Mouse (Mus musculus) liver, embryonic 11.5 days (tissue): ENCODE data around the gene Ppp1r13l. TPM values are rescaled to one million over a fixed set of nuclear protein-coding genes. Genes with fewer than 3 reads are reported as not detected.

Experiments
- ATAC-seq: fragments of 200-750 bp; cut with Nextera tagmentation; replicated peaks from 2 replicates; pipeline ENCODE4 v1.8.0; 2017; ENCODE audit warnings: moderate number of reproducible peaks, mild to moderate bottlenecking, moderate TSS enrichment, moderate library complexity; ENCODE audit not compliant: low FRiP score
- DNase-seq: peaks from one replicate; pipeline ENCODE4 v3.0.0-alpha.2; 2017; ENCODE audit warnings: low spot score
- H3K27ac ChIP-seq: fragments of 300-500 bp; sonication (generic); 2 replicates; pipeline ENCODE4 v1.5.1; 2014; ENCODE audit warnings: mild to moderate bottlenecking, low read depth, low read length, control low read depth
- H3K27me3 ChIP-seq: fragments of 300-500 bp; sonication (generic); replicated peaks from 2 replicates; pipeline ENCODE4 v1.6.1; 2014; ENCODE audit warnings: low read length, mixed read lengths; ENCODE audit not compliant: control insufficient read depth, insufficient read depth
- H3K36me3 ChIP-seq: fragments of 300-500 bp; sonication (generic); 2 replicates; pipeline ENCODE4 v1.6.1; 2014; ENCODE audit warnings: mild to moderate bottlenecking, low read length, moderate library complexity, mixed read lengths; ENCODE audit not compliant: control insufficient read depth, insufficient read depth
- H3K4me1 ChIP-seq: fragments of 300-500 bp; sonication (generic); replicated peaks from 2 replicates; pipeline ENCODE4 v1.6.1; 2014; ENCODE audit warnings: low read length, mixed read lengths; ENCODE audit not compliant: control insufficient read depth, insufficient read depth
- H3K4me2 ChIP-seq: fragments of 300-500 bp; sonication (generic); 2 replicates; pipeline ENCODE4 v1.6.1; 2014; ENCODE audit warnings: mild to moderate bottlenecking, control low read depth, moderate library complexity
- H3K4me3 ChIP-seq: fragments of 300-500 bp; sonication (generic); 2 replicates; pipeline ENCODE4 v1.5.1; 2014; ENCODE audit warnings: low read depth, low read length, control low read depth
- H3K9ac ChIP-seq: fragments of 300-500 bp; sonication (generic); 2 replicates; pipeline ENCODE4 v1.6.1; 2014; ENCODE audit warnings: low read depth, low read length, control low read depth
- H3K9me3 ChIP-seq: fragments of 300-500 bp; sonication (generic); 2 replicates; pipeline ENCODE4 v1.6.1; 2016; ENCODE audit warnings: low read length, inconsistent platforms, mixed read lengths; ENCODE audit not compliant: control insufficient read depth
- WGBS: fragments of 180-500 bp; shearing (Covaris S2); extraction: QIAGEN DNeasy Blood & Tissue Kit; methylation state at CpG from one replicate; pipeline ENCODE4 v1.1.7; 2014; 5-methylcytosine and 5-hydroxymethylcytosine counted together
- polyA plus RNA-seq: library from polyadenylated mRNA; unstranded; fragments of >200 nt; fragmentation: Nextera tagmentation; extraction: Ambion mirVana; gene quantifications from 2 replicates; pipeline ENCODE4 v1.2.1, GENCODE M21; 2014

Gene Ppp1r13l
- polyA plus RNA-seq, 1 experiment from 2014 or later, result 3.9 TPM

- H3K27me3 ChIP-seq, result peaks cover 6% of the 10 kb centered on the region
- H3K4me2 ChIP-seq, result no peak overlapping the region
- no peak overlapping the region for H3K4me3 ChIP-seq
- DNase-seq, result no peak
- H3K4me1 ChIP-seq, result peaks cover 30% of the 10 kb centered on the region
- H3K36me3 ChIP-seq, result no peaks in the 10 kb centered on the region
- H3K9me3 ChIP-seq, result no peaks in the 10 kb centered on the region
- no peak overlapping the region for H3K9ac ChIP-seq
- H3K27ac ChIP-seq, result no peak overlapping the region
- no peak for ATAC-seq
Measured at GRCm38 (mm10) chr7:19328425-19328824, 31.1 kb upstream of the Ppp1r13l start.

GRCm38 (mm10) chr7:19331910-19332309 lies 27.6 kb upstream of the Ppp1r13l start:
- Histone ChIP-seq H3K27me3 (peaks cover 1% of the 10 kb centered on the region; the same call in 1 of the 2 replicates), H3K4me3 (no peak overlapping the region), H3K27ac (no peak overlapping the region), H3K4me1 (peaks cover 20% of the 10 kb centered on the region), H3K9ac (no peak overlapping the region), H3K9me3 (no peaks in the 10 kb centered on the region), H3K4me2 (no peak overlapping the region), H3K36me3 (no peaks in the 10 kb centered on the region)
- 60% methylated on average over 2 of the region's 2 CpGs for WGBS
- DNase-seq (no peak), ATAC-seq (no peak)

DNA sequence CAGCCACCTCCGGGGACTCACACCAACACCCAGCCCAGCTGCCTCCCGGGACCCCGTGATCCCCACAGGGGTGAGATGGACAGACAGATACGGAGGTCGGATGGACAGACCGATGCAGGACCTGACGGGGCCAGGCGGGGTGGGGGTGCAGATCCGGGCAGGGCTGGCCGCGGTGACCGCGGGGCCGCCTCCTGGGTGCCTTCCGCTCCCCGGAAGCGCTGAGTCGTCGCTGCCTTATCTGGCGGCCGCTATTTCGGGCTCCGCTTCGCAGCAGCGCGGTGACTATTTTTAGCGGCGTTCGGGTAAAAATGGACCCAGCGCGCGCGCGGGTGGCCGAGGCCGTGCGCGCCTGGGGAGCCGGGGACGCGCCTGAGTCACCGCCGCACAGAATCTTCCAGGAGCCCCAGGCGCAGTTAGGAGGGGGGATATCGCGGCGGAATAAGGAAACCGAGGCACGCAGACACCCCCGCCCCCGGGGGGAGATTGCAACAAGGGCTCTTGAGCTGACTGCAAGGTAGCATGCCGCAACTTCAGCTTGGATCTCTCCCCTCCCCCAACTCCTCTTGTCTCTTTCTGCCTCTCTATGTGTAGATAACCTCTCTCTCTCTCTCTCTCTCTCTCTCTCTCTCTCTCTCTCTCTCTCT lies 26.7 kb upstream of the Ppp1r13l start:
- Histone ChIP-seq H3K4me3 (peak overlapping the region; percentile 67), H3K4me1 (peaks cover 11% of the 10 kb centered on the region), H3K27ac (peak overlapping the region; percentile 58; the same call in 1 of the 2 replicates), H3K36me3 (no peaks in the 10 kb centered on the region), H3K9me3 (no peaks in the 10 kb centered on the region), H3K9ac (peak overlapping the region; percentile 68), H3K4me2 (peak overlapping the region; percentile 91), H3K27me3 (no peaks in the 10 kb centered on the region; the same call in 1 of the 2 replicates)
- DNase-seq (peak; percentile 73), ATAC-seq (peak; percentile 75)
- under 1% methylated on average over 50 of the region's 52 CpGs for WGBS

DNA sequence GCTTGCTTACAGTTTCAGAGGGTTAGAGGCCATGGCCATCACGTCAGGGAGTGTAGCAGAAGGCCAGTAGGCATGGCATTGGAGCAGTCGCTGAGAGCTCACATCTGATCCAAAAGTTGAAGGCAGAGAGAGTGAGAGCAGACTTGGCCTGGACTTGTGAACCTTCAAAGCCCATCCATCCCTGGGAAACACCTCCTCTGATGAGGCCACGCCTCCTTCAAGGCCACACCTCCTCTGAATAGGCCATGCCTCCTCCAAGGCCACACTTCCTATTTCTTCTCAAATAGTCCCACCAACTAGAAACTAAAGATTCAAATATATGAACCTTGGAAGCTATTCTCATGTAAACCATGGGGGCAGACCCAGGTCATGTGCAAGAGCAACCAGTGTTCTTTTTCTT lies 24.0 kb upstream of the Ppp1r13l start:
- 0 out of 2 replicates have a peak, but pooled peaks cover 3% of the 10 kb centered on the region for H3K27me3 ChIP-seq
- no peak overlapping the region for H3K27ac ChIP-seq
- ATAC-seq (no peak), DNase-seq (no peak)
- peaks cover 10% of the 10 kb centered on the region for H3K4me1 ChIP-seq
- H3K9ac ChIP-seq, result no peak overlapping the region
- no peaks in the 10 kb centered on the region for H3K9me3 ChIP-seq
- no peak overlapping the region for H3K4me3 ChIP-seq
- H3K4me2 ChIP-seq, result no peak overlapping the region
- 42% methylated on average over 3 of the region's 3 CpGs for WGBS
- no peaks in the 10 kb centered on the region for H3K36me3 ChIP-seq

GRCm38 (mm10) chr7:19337122-19337521 lies 22.4 kb upstream of the Ppp1r13l start:
- H3K9me3 ChIP-seq, result no peaks in the 10 kb centered on the region
- H3K4me1 ChIP-seq, result peaks cover 15% of the 10 kb centered on the region
- H3K27me3 ChIP-seq, result peaks cover 17% of the 10 kb centered on the region
- H3K9ac ChIP-seq, result no peak overlapping the region
- ATAC-seq (no peak), DNase-seq (no peak)
- WGBS, result 51% methylated on average over 10 of the region's 10 CpGs
- no peak overlapping the region for H3K4me3 ChIP-seq
- H3K27ac ChIP-seq, result no peak overlapping the region
- no peak overlapping the region for H3K4me2 ChIP-seq
- H3K36me3 ChIP-seq, result no peaks in the 10 kb centered on the region

DNA sequence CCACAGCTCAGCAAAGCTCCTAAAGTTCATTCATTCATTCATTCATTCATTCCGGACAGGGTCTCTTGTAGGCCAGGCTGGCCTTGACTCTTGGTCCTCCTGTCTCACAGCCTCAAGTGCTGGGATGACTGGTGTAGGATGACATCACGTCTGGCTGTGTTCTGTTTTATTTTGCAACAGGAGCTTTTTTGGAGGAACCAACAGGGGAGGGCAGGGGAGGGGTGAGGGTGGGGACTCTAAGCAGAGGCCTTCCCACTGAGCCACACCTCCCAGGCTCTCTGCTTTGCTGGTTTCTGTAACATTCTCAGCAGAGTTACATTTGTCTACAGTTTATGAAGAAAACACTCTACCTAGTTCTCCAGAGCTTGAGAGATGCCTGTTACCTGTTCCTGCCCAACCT lies 21.5 kb upstream of the Ppp1r13l start:
- H3K27me3 ChIP-seq, result peaks cover 22% of the 10 kb centered on the region
- H3K4me1 ChIP-seq, result peaks cover 15% of the 10 kb centered on the region
- no peak overlapping the region for H3K4me3 ChIP-seq
- H3K27ac ChIP-seq, result no peak overlapping the region
- H3K36me3 ChIP-seq, result no peaks in the 10 kb centered on the region
- H3K4me2 ChIP-seq, result no peak overlapping the region
- no peak overlapping the region for H3K9ac ChIP-seq
- ATAC-seq (no peak), DNase-seq (no peak)
- 50% methylated on average over 2 of the region's 2 CpGs for WGBS
- H3K9me3 ChIP-seq, result no peaks in the 10 kb centered on the region

GRCm38 (mm10) chr7:19338596-19338995 lies 21.0 kb upstream of the Ppp1r13l start:
- H3K4me2 ChIP-seq, result no peak overlapping the region
- no peak overlapping the region for H3K9ac ChIP-seq
- H3K4me3 ChIP-seq, result no peak overlapping the region
- no peak overlapping the region for H3K27ac ChIP-seq
- 64% methylated on average over 7 of the region's 7 CpGs for WGBS
- ATAC-seq (no peak), DNase-seq (no peak)
- H3K36me3 ChIP-seq, result no peaks in the 10 kb centered on the region
- H3K27me3 ChIP-seq, result peaks cover 22% of the 10 kb centered on the region
- H3K9me3 ChIP-seq, result no peaks in the 10 kb centered on the region
- peaks cover 13% of the 10 kb centered on the region for H3K4me1 ChIP-seq

- H3K4me1 ChIP-seq, result peaks cover 29% of the 10 kb centered on the region
- H3K4me3 ChIP-seq, result no peak overlapping the region
- 23% methylated on average over 10 of the region's 10 CpGs for WGBS
- no peaks in the 10 kb centered on the region for H3K36me3 ChIP-seq
- H3K9me3 ChIP-seq, result no peaks in the 10 kb centered on the region
- no peak overlapping the region for H3K4me2 ChIP-seq
- no peak overlapping the region for H3K27ac ChIP-seq
- ATAC-seq (no peak), DNase-seq (no peak)
- H3K9ac ChIP-seq, result no peak overlapping the region
- peaks cover 22% of the 10 kb centered on the region for H3K27me3 ChIP-seq
Measured at GRCm38 (mm10) chr7:19341250-19341649, 18.3 kb upstream of the Ppp1r13l start.

DNA sequence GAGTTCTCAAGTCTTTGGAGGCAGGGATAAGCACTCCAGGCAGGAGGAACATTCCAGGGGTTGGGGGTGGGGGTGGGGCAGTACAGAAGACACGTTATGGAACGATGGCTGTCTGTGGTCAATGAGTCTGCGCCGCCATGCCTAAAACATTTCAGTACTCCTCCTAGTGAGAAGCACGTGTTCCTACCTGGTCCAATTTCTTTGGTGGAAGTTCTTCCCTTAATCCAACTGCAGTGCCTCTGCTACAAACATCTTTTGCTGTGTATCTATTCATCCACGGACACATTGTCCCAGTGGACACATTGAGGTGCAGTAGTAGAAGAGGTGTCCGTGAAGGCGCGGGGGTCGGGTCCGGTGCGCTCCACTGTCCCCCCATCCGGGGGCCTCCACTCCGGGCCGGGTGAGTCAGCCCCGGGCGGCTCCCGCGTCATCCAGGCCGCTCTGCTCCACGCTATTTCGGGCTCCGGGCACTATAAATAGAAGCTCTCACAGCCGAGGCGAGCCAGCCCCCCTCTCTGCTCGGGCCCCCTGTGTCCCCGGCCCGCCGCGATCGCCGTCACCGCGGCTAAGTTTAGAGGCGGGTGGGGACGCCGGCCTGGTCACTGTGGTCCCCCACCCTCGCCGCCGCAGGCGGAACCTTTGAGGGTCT lies 17.7 kb upstream of the Ppp1r13l start:
- no peaks in the 10 kb centered on the region for H3K36me3 ChIP-seq
- ATAC-seq (no peak), DNase-seq (no peak)
- no peak overlapping the region for H3K9ac ChIP-seq
- no peaks in the 10 kb centered on the region for H3K9me3 ChIP-seq
- H3K4me2 ChIP-seq, result peak overlapping the region; percentile 69
- H3K4me1 ChIP-seq, result peaks cover 29% of the 10 kb centered on the region
- peaks cover 22% of the 10 kb centered on the region for H3K27me3 ChIP-seq
- peak overlapping the region; percentile 44 for H3K4me3 ChIP-seq
- H3K27ac ChIP-seq, result no peak overlapping the region
- 1% methylated on average over 41 of the region's 41 CpGs for WGBS
